Mouse (Mus musculus): ENCODE results near the gene Pop4. TPM values are rescaled to one million over a fixed set of nuclear protein-coding genes. Genes with fewer than 3 reads are reported as not detected.

The Pop4 gene
- polyA plus RNA-seq, 1 experiment from 2014 or later, result 93.6 TPM

- H3K4me2 ChIP-seq (ENCODE audit: low read length), result no peak overlapping the region
- ATAC-seq (ENCODE audit: low FRiP score, low TSS enrichment) (no peak), DNase-seq (no peak)
- H3K27me3 ChIP-seq (ENCODE audit: control insufficient read depth, insufficient read depth, low read length), result no peaks in the 10 kb centered on the region
- H3K4me1 ChIP-seq (ENCODE audit: control insufficient read depth, insufficient read depth, low read length), result no peaks in the 10 kb centered on the region
- no peaks in the 10 kb centered on the region for H3K36me3 ChIP-seq (ENCODE audit: control insufficient read depth, insufficient read depth, low read length)
- no peaks in the 10 kb centered on the region for H3K9me3 ChIP-seq (ENCODE audit: control insufficient read depth, low read length)
- no peak overlapping the region for H3K27ac ChIP-seq (replicated peaks; ENCODE audit: low read depth, low read length)
- no peak overlapping the region for H3K4me3 ChIP-seq (replicated peaks; ENCODE audit: low read depth, low read length)
- H3K9ac ChIP-seq (replicated peaks; ENCODE audit: low read length), result no peak overlapping the region
- WGBS, result 83% methylated on average over 7 of the region's 7 CpGs
Observed at GRCm38 (mm10) chr7:38215281-38215680, 55.9 kb downstream of the Pop4 start.

- Histone ChIP-seq H3K4me1 (ENCODE audit: control insufficient read depth, insufficient read depth, low read length) (no peaks in the 10 kb centered on the region), H3K36me3 (ENCODE audit: control insufficient read depth, insufficient read depth, low read length) (no peaks in the 10 kb centered on the region), H3K27ac (replicated peaks; ENCODE audit: low read depth, low read length) (no peak overlapping the region), H3K4me3 (replicated peaks; ENCODE audit: low read depth, low read length) (no peak overlapping the region), H3K9me3 (ENCODE audit: control insufficient read depth, low read length) (no peaks in the 10 kb centered on the region), H3K27me3 (ENCODE audit: control insufficient read depth, insufficient read depth, low read length) (no peaks in the 10 kb centered on the region), H3K9ac (replicated peaks; ENCODE audit: low read length) (no peak overlapping the region), H3K4me2 (ENCODE audit: low read length) (no peak overlapping the region)
- WGBS, result 79% methylated on average over 5 of the region's 5 CpGs
- no peak for DNase-seq
- ATAC-seq (ENCODE audit: low FRiP score, low TSS enrichment), result no peak
Observed at GRCm38 (mm10) chr7:38214473-38215214, 56.6 kb downstream of the Pop4 start.

GRCm38 (mm10) chr7:38212651-38213062 is 58.6 kb downstream of the Pop4 start:
- DNase-seq (no peak), ATAC-seq (ENCODE audit: low FRiP score, low TSS enrichment) (no peak)
- H3K9ac ChIP-seq (replicated peaks; ENCODE audit: low read length), result no peak overlapping the region
- H3K27ac ChIP-seq (replicated peaks; ENCODE audit: low read depth, low read length), result no peak overlapping the region
- WGBS, result 66% methylated on average over 3 of the region's 3 CpGs
- H3K4me3 ChIP-seq (replicated peaks; ENCODE audit: low read depth, low read length), result no peak overlapping the region
- no peak overlapping the region for H3K4me2 ChIP-seq (ENCODE audit: low read length)
- no peaks in the 10 kb centered on the region for H3K4me1 ChIP-seq (ENCODE audit: control insufficient read depth, insufficient read depth, low read length)
- H3K27me3 ChIP-seq (ENCODE audit: control insufficient read depth, insufficient read depth, low read length), result no peaks in the 10 kb centered on the region
- no peaks in the 10 kb centered on the region for H3K36me3 ChIP-seq (ENCODE audit: control insufficient read depth, insufficient read depth, low read length)
- H3K9me3 ChIP-seq (ENCODE audit: control insufficient read depth, low read length), result no peaks in the 10 kb centered on the region

Other genes starting within 250 kb of the Pop4 start
- 29.2 and 37.4 TPM in 2 replicates for gene Uri1, start 247.9 kb downstream of the Pop4 start, polyA plus RNA-seq (2014; fragmentation: Nextera tagmentation; extraction: Ambion mirVana)
- 11.9 and 14.1 TPM in 2 replicates for gene Ccne1, start 163.9 kb downstream of the Pop4 start, polyA plus RNA-seq (2014; fragmentation: Nextera tagmentation; extraction: Ambion mirVana)
- 24.9 and 31.2 TPM in 2 replicates for gene 1600014C10Rik, start 88.2 kb downstream of the Pop4 start, polyA plus RNA-seq (2014; fragmentation: Nextera tagmentation; extraction: Ambion mirVana)
- gene Plekhf1, start 43.4 kb downstream of the Pop4 start, polyA plus RNA-seq (2014; fragmentation: Nextera tagmentation; extraction: Ambion mirVana), result 0.22 and 0.37 TPM in 2 replicates